Mouse (Mus musculus) heart, adult 2 months (tissue): ENCODE measurements at regions not wholly inside any gene's neighbourhood (a gene's known extent, or its start where the extent isn't known, plus 50 kb on each side); places are given as distances from the start of the nearest gene placed in this dataset.

Experiments used
- DNase-seq, 2 experiments: peaks; one replicate each; pipeline ENCODE4 v3.0.0; 2021
- H3K27ac ChIP-seq: fragments of 200-600 bp; 2 replicates; pipeline ENCODE4 v1.8.1; 2022
- H3K27me3 ChIP-seq: fragments of 200-500 bp; 2 replicates; pipeline ENCODE4 v1.6.1; 2012; ENCODE audit warnings: mild to moderate bottlenecking, low read length, inconsistent platforms, mixed read lengths; ENCODE audit not compliant: control insufficient read depth, insufficient read depth
- H3K36me3 ChIP-seq: fragments of 200-500 bp; 2 replicates; pipeline ENCODE4 v1.6.1; 2012; ENCODE audit warnings: low read length, inconsistent platforms; ENCODE audit not compliant: control insufficient read depth, insufficient read depth
- H3K4me1 ChIP-seq: fragments of 200-500 bp; 2 replicates; pipeline ENCODE4 v1.6.1; 2011; ENCODE audit warnings: low read length; ENCODE audit not compliant: control insufficient read depth, insufficient read depth
- H3K4me3 ChIP-seq: fragments of 200-600 bp; 2 replicates; pipeline ENCODE4 v1.8.1; 2022
- H3K79me2 ChIP-seq: fragments of 200-500 bp; replicated peaks from 2 replicates; pipeline ENCODE4 v1.6.1; 2012; ENCODE audit warnings: mild to moderate bottlenecking, inconsistent platforms, low read length, moderate library complexity, mixed read lengths; ENCODE audit not compliant: control insufficient read depth, insufficient read depth
- H3K9ac ChIP-seq: fragments of 200-500 bp; 2 replicates; pipeline ENCODE4 v1.6.1; 2012; ENCODE audit warnings: low read depth, mild to moderate bottlenecking, control low read depth, inconsistent platforms, low read length, mixed read lengths
- CTCF ChIP-seq: fragments of 200-600 bp; IDR thresholded peaks from 2 replicates; pipeline ENCODE4 v1.8.1; 2022; ENCODE audit warnings: antibody characterized with exemption, mild to moderate bottlenecking, moderate library complexity
- EP300 ChIP-seq: fragments of 200-500 bp; IDR thresholded peaks from 2 replicates; pipeline ENCODE4 v1.6.1; 2011; ENCODE audit warnings: low read depth, low read length, control low read depth; ENCODE audit not compliant: insufficient read depth
- POLR2A ChIP-seq: fragments of 200-500 bp; IDR thresholded peaks from 2 replicates; pipeline ENCODE4 v1.6.1; 2011; ENCODE audit warnings: mild to moderate bottlenecking, low read depth, low read length, control low read depth; ENCODE audit not compliant: insufficient read depth
- WGBS: fragments of 180-500 bp; shearing (Covaris S2); methylation state at CpG from one replicate; pipeline ENCODE4 v1.1.7; 2018; 5-methylcytosine and 5-hydroxymethylcytosine counted together
- intact Hi-C: fragments of 180-260 bp; cut with DNase I; formaldehyde crosslinking; loops from one replicate; pipeline ENCODE4 v1.15.1; 2025

GRCm38 (mm10) chr10:92412737-92413136 is 309.5 kb downstream of the Nedd1 start:
- Histone ChIP-seq H3K36me3 (no peaks in the 10 kb centered on the region), H3K27ac (no peak overlapping the region), H3K4me3 (no peak overlapping the region), H3K79me2 (no peaks in the 10 kb centered on the region), H3K27me3 (no peaks in the 10 kb centered on the region), H3K4me1 (no peaks in the 10 kb centered on the region), H3K9ac (no peak overlapping the region)
- no peak for DNase-seq
- TF ChIP-seq POLR2A = no peak
- no peak for TF ChIP-seq EP300
- intact Hi-C loops = no loop called here
- 83% methylated on average over 7 of the region's 7 CpGs for WGBS

- intact Hi-C loops = no loop called here
- no peaks in the 10 kb centered on the region for H3K79me2 ChIP-seq
- 69% methylated on average over 5 of the region's 5 CpGs for WGBS
- no peak for DNase-seq
- no peaks in the 10 kb centered on the region for H3K27me3 ChIP-seq
- no peak overlapping the region for H3K27ac ChIP-seq
- TF ChIP-seq POLR2A (no peak), EP300 (no peak), CTCF (no peak)
- no peak overlapping the region for H3K9ac ChIP-seq
- H3K4me3 ChIP-seq = no peak overlapping the region
- H3K4me1 ChIP-seq = no peaks in the 10 kb centered on the region
- no peaks in the 10 kb centered on the region for H3K36me3 ChIP-seq
These were observed 311.4 kb downstream of the Nedd1 start for GRCm38 (mm10) chr10:92410813-92411325.

DNA sequence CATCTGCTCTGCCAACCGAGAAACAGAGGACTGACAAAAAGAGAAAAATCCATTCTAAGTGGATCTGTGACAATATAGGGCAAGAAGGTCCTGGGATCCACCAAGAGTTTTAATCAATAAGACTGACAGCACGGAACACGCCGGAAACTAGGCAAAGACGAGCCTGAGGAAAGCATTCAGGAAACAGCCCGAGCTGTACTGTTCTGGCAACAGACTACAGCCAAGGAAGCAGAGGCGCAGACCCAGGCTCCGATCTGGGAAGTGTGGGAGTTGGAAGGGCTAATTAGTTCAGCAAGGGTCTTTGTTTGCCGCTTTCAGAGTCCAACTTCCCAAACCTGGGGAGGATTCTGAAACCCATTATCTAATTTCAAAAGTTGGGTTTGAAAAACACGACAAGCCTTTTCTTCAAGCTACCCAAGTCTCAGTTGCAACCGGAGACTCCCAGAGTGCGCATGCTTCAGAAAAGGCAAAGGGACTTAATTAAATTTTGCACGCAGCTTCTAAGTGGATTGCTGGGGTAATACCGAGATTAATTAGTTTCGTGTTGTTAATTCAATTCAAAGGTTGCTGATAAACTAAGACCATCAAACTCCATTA is 317.4 kb downstream of the Nedd1 start:
- intact Hi-C loops = no loop called here
- TF ChIP-seq POLR2A (no peak), EP300 (no peak)
- H3K27ac ChIP-seq = no peak overlapping the region
- no peaks in the 10 kb centered on the region for H3K79me2 ChIP-seq
- no peaks in the 10 kb centered on the region for H3K36me3 ChIP-seq
- no peaks in the 10 kb centered on the region for H3K27me3 ChIP-seq
- no peaks in the 10 kb centered on the region for H3K4me1 ChIP-seq
- no peak for DNase-seq
- no peak overlapping the region for H3K9ac ChIP-seq
- WGBS = 65% methylated on average over 15 of the region's 15 CpGs
- no peak overlapping the region for H3K4me3 ChIP-seq

DNA sequence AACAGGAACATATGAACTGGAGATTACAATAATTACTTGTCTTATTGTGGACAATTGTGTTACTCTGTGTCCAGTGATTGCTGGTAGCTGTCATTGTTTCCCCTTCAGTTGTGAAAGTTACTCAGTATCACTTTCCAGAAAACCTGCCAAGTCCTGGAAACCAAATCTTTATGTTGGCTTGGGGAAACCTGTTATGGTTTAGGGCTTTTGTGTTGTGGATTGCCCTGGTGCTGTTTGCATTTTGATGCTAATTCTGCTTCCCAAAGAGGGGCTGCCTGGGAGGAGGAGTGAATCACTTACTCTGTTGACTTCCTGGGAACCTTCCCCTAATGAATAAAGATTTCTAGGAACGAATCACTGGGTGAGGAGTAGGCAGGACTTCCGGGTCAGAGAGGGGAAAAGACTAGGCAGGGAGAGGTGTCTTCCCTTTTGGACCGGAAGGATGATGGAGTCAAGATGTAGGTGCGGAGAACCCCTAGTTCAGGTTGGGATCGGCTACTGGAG is 321.6 kb downstream of the Nedd1 start:
- no peaks in the 10 kb centered on the region for H3K79me2 ChIP-seq
- WGBS = 79% methylated on average over 5 of the region's 5 CpGs
- H3K27ac ChIP-seq = no peak overlapping the region
- DNase-seq = no peak
- TF ChIP-seq EP300 (no peak), CTCF (no peak), POLR2A (no peak)
- no peak overlapping the region for H3K4me3 ChIP-seq
- intact Hi-C loops = no loop called here
- H3K9ac ChIP-seq = no peak overlapping the region
- no peaks in the 10 kb centered on the region for H3K27me3 ChIP-seq
- H3K36me3 ChIP-seq = no peaks in the 10 kb centered on the region
- no peaks in the 10 kb centered on the region for H3K4me1 ChIP-seq

DNA sequence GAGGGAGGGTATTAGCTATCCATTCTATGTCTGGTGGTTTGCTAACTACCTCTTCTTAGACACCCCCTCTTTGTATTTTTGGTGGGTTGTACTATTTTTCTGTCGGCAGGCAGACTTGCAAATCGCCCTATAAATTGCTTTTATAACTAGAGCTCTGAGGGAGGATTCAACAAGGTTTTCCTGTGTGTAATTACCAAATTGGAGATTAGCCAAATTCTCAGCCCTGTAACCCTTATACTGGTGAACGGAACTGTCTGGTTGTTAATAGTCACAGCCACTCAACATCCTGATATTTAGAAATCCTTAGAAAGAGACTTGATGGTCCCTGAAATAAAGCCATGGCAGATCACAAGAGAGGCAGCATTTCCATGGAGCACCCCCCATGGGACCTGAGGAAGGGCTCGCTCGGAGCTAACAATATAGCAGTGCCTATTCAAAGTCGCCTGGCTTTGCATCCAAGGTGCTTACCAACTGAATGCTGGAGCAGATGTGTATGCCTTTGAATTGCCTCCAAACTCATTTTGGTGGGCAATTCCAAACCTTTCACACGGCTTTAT is 333.0 kb downstream of the Nedd1 start:
- Histone ChIP-seq H3K27ac (no peak overlapping the region), H3K36me3 (no peaks in the 10 kb centered on the region), H3K27me3 (no peaks in the 10 kb centered on the region), H3K4me1 (no peaks in the 10 kb centered on the region), H3K9ac (no peak overlapping the region), H3K4me3 (no peak overlapping the region), H3K79me2 (no peaks in the 10 kb centered on the region)
- TF ChIP-seq CTCF (no peak), EP300 (no peak), POLR2A (no peak)
- intact Hi-C loops = no loop called here
- no peak for DNase-seq
- WGBS = 63% methylated on average over 7 of the region's 7 CpGs

GRCm38 (mm10) chr10:92367126-92367525 is 355.1 kb downstream of the Nedd1 start:
- no peak for TF ChIP-seq EP300
- TF ChIP-seq POLR2A = no peak
- no peak for TF ChIP-seq CTCF

More at GRCm38 (mm10) chr10:92367126-92367525, 355.1 kb downstream of the Nedd1 start:
- DNase-seq = no peak
- intact Hi-C loops = no loop called here
- H3K27ac ChIP-seq = no peak overlapping the region
- H3K9ac ChIP-seq = no peak overlapping the region
- H3K27me3 ChIP-seq = no peaks in the 10 kb centered on the region
- H3K36me3 ChIP-seq = no peaks in the 10 kb centered on the region
- 70% methylated on average over 8 of the region's 8 CpGs for WGBS
- H3K4me3 ChIP-seq = no peak overlapping the region
- no peaks in the 10 kb centered on the region for H3K79me2 ChIP-seq
- H3K4me1 ChIP-seq = no peaks in the 10 kb centered on the region
